Mouse (Mus musculus): ENCODE measurements around the gene Hist2h2be.

DNA sequence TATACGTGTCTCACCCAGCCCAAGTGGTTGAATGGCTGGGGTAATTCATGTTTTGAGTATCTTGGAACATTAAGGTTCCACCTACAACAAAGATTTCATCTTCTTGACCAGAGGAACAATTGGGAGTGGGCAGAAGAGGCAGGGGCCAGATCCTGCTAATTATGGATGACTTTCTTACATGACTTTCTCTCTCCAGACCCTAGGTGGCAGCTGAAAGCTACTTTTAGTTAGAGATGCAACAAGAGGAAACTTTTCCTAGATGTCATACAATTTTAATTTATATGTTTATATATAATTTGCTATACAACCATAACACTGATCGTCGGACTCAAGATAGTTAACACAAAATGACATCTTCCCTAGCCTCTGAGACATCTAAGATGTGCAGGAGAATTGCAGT, 13.1 kb upstream of the Hist2h2be start:
- TF ChIP-seq TBP (IDR thresholded peaks at IDR 0.05; ENCODE audit: low read depth, low read length) (no peak), POLR2A (IDR thresholded peaks at IDR 0.05; ENCODE audit: control insufficient read depth in 1 of 2, insufficient read depth in 1 of 2, low read depth in 1 of 2, low read length in 2 of 2, poor library complexity in 1 of 2) (no peak), ETS1 (IDR thresholded peaks at IDR 0.05; ENCODE audit: low read depth, low read length) (no peak), UBTF (IDR thresholded peaks at IDR 0.05; ENCODE audit: borderline replicate concordance, insufficient read depth, low read depth, low read length) (no peak), EP300 (IDR thresholded peaks at IDR 0.05; ENCODE audit: low read depth in 1 of 2, low read length in 2 of 2) (no peak), RAD21 (IDR thresholded peaks at IDR 0.05; ENCODE audit: low read depth, low read length) (peak; percentile 63), MAZ (IDR thresholded peaks at IDR 0.05; ENCODE audit: low read depth, low read length) (no peak), TAL1 (IDR thresholded peaks at IDR 0.05; ENCODE audit: low read length) (no peak)

Data from MEL (cell line).